Mouse (Mus musculus) liver, embryonic 16.5 days (tissue): ENCODE measurements around the gene Tbc1d1. TPM values are rescaled to one million over a fixed set of nuclear protein-coding genes. Genes with fewer than 3 reads are reported as not detected.

Source experiments
- ATAC-seq: fragments of 200-750 bp; cut with Nextera tagmentation; 2 replicates; pipeline ENCODE4 v1.8.0; 2017; ENCODE audit warnings: low read depth, mild to moderate bottlenecking, moderate number of reproducible peaks, moderate library complexity
- H3K27ac ChIP-seq: fragments of 300-500 bp; sonication (generic); 2 replicates; pipeline ENCODE4 v1.5.1; 2014; ENCODE audit warnings: mild to moderate bottlenecking, low read length
- H3K27me3 ChIP-seq: fragments of 300-500 bp; sonication (generic); 2 replicates; pipeline ENCODE4 v1.6.1; 2014; ENCODE audit warnings: low read depth, low read length, mixed read lengths; ENCODE audit not compliant: control insufficient read depth, insufficient read depth
- H3K36me3 ChIP-seq: fragments of 300-500 bp; sonication (generic); 2 replicates; pipeline ENCODE4 v1.6.1; 2014; ENCODE audit warnings: mild to moderate bottlenecking; ENCODE audit not compliant: control insufficient read depth, insufficient read depth
- H3K4me1 ChIP-seq: fragments of 300-500 bp; sonication (generic); 2 replicates; pipeline ENCODE4 v1.6.1; 2014; ENCODE audit warnings: low read depth, low read length, mixed read lengths; ENCODE audit not compliant: control insufficient read depth
- H3K4me2 ChIP-seq: fragments of 300-500 bp; sonication (generic); 2 replicates; pipeline ENCODE4 v1.6.1; 2014; ENCODE audit warnings: low read depth, low read length, mixed read lengths
- H3K4me3 ChIP-seq: fragments of 300-500 bp; sonication (generic); 2 replicates; pipeline ENCODE4 v1.5.1; 2014; ENCODE audit warnings: low read depth, mild to moderate bottlenecking, low read length
- H3K9ac ChIP-seq: fragments of 300-500 bp; sonication (generic); 2 replicates; pipeline ENCODE4 v1.6.1; 2014; ENCODE audit warnings: low read depth, low read length
- H3K9me3 ChIP-seq: fragments of 300-500 bp; sonication (generic); replicated peaks from 2 replicates; pipeline ENCODE4 v1.6.1; 2016; ENCODE audit warnings: low read length; ENCODE audit not compliant: control insufficient read depth
- WGBS: fragments of 180-500 bp; shearing (Covaris S2); extraction: QIAGEN DNeasy Blood & Tissue Kit; methylation state at CpG from one replicate; pipeline ENCODE4 v1.1.7; 2014; ENCODE audit not compliant: insufficient replicate concordance; 5-methylcytosine and 5-hydroxymethylcytosine counted together
- polyA plus RNA-seq: library from polyadenylated mRNA; unstranded; fragments of >200 nt; fragmentation: Nextera tagmentation; extraction: Ambion mirVana; gene quantifications from 2 replicates; pipeline ENCODE4 v1.2.1, GENCODE M21; 2015

Tbc1d1 gene
- polyA plus RNA-seq, 1 experiment from 2014 or later, result 6.3 TPM

DNA sequence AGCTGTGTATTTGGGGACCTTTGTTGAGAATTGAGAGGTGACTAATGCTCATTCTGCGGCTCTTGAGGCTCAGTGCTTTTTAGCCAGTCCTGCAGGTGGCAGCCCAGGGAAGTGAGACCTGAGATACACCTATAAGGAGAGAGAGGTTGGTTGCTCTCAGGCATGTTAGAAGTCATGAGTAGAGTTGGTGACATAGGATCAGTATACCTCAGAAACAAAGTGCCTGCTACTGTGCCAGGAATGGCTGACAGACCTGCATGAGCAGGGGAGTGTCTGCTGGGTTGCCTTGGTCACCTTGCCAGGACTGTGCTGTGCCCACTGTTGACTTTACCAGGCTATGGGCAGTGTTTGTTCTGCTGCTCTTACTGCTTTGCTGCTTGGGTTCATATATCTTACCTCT lies 157.4 kb downstream of the Tbc1d1 start:
- Histone ChIP-seq H3K9ac (no peak overlapping the region), H3K36me3 (no peaks in the 10 kb centered on the region), H3K27me3 (no peaks in the 10 kb centered on the region), H3K4me3 (no peak overlapping the region), H3K4me1 (no peaks in the 10 kb centered on the region; the same call in 1 of the 2 replicates), H3K4me2 (no peak overlapping the region), H3K9me3 (no peaks in the 10 kb centered on the region), H3K27ac (no peak overlapping the region)
- WGBS, result 86% methylated on average over 1 of the region's 1 CpGs
- ATAC-seq, result no peak

DNA sequence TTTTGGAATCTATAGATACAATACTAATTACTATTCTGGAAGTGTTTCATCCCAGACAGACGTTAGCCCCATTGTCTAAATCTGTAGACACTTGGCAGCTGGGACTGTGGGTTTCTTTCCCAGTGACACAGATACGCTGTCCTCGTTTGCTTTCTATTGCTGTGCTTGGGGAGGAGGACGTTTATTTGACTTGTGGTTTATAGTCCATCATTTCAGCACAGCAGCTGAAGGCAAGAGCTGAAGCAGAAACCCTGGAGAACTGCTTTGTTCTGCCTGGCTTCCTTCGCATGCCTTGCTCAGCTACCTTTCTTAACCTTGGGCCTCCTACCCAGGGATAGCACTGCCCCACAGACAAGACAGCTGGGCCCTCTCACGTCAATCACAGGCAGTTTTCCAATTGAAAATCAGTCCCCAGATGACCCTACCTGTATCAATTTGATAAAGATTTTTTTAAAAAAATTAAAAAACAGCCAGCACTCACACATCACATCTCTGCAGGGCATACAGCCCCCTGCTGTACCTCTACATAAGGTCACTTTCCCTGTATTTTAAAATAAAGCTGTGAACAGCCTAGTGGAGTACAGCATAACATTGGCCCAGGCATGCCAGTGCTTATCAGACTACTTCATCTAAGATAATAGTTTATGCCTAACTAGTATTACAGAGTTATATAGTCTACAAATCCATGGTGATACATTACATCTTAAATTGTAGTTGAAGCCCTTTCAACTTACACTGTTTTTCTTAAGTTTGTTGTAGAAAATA lies 158.4 kb downstream of the Tbc1d1 start:
- Histone ChIP-seq H3K4me2 (no peak overlapping the region), H3K9ac (no peak overlapping the region), H3K36me3 (no peaks in the 10 kb centered on the region), H3K4me1 (no peaks in the 10 kb centered on the region; the same call in 1 of the 2 replicates), H3K4me3 (no peak overlapping the region), H3K9me3 (no peaks in the 10 kb centered on the region), H3K27me3 (no peaks in the 10 kb centered on the region), H3K27ac (no peak overlapping the region)
- 50% methylated on average over 6 of the region's 6 CpGs for WGBS
- no peak for ATAC-seq

DNA sequence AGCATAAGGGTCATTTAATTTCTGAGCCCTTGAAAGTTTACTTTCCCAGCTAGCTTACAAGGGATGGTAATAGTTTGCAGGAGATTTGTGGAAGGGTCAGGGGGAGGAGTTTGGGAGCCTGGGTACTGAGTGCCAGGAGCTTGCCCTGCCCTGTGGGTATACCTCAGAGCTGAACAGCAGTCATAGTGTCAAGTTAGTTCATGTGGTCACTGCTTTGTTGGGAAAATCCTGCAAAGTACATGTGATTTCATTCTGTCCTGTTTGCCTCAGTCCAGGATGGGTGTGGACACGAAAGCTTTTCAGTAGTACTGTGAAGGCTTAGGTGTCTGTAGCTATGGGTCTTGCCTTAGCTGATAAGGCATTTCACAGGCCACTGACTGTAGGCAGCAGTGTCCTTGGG lies 159.0 kb downstream of the Tbc1d1 start:
- no peaks in the 10 kb centered on the region for H3K27me3 ChIP-seq
- H3K4me3 ChIP-seq, result no peak overlapping the region
- no peak overlapping the region for H3K4me2 ChIP-seq
- 67% methylated on average over 1 of the region's 1 CpGs for WGBS
- no peak for ATAC-seq
- no peaks in the 10 kb centered on the region; the same call in 1 of the 2 replicates for H3K4me1 ChIP-seq
- no peak overlapping the region for H3K9ac ChIP-seq
- H3K27ac ChIP-seq, result no peak overlapping the region
- H3K36me3 ChIP-seq, result no peaks in the 10 kb centered on the region
- no peaks in the 10 kb centered on the region for H3K9me3 ChIP-seq

DNA sequence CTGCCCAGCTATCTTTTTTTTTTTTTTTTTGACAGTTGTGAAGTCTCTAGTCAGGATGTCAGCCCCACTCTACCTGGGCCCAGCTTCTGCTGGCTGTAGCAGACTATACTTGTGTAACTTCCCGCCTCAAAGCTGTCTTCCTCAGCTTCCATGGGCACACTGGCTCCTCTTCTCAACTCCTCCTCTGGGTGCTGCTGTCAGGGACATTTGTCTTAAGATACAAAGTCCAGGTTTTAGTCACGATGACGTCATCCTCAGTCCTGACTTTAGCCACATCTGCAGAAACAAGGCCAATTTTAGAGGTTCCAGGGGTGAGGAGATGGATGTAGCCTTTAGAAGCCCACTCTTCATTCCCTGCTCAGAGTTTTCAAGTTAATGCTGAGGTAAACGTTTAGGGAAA lies 167.2 kb downstream of the Tbc1d1 start:
- no peaks in the 10 kb centered on the region for H3K27me3 ChIP-seq
- no peak overlapping the region for H3K27ac ChIP-seq
- H3K4me3 ChIP-seq, result no peak overlapping the region
- no peak overlapping the region for H3K9ac ChIP-seq
- ATAC-seq, result no peak
- no peaks in the 10 kb centered on the region for H3K9me3 ChIP-seq
- H3K4me1 ChIP-seq, result peaks cover 7% of the 10 kb centered on the region
- no peaks in the 10 kb centered on the region for H3K36me3 ChIP-seq
- no peak overlapping the region for H3K4me2 ChIP-seq
- 60% methylated on average over 4 of the region's 4 CpGs for WGBS

DNA sequence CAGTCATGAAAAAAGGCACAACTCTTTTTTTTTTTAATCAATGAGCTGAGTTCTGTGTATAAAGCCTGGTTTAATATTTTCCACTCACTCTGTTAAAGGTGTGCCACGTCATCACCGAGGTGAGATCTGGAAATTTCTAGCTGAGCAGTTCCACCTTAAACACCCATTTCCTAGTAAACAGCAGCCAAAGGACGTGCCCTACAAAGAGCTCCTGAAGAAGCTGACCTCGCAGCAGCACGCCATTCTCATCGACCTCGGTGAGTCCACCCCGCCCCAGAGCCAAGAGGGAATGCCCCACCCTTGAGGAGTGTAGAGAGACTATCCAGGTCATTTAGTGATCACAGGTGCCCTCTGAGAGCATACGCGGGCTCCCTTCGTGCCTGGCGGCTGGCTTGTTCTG lies 168.2 kb downstream of the Tbc1d1 start:
- Histone ChIP-seq H3K4me2 (no peak overlapping the region), H3K4me1 (peaks cover 7% of the 10 kb centered on the region), H3K27ac (no peak overlapping the region), H3K9ac (no peak overlapping the region), H3K36me3 (no peaks in the 10 kb centered on the region; the same call in 1 of the 2 replicates), H3K9me3 (no peaks in the 10 kb centered on the region), H3K27me3 (no peaks in the 10 kb centered on the region), H3K4me3 (no peak overlapping the region)
- 77% methylated on average over 12 of the region's 12 CpGs for WGBS
- ATAC-seq, result no peak

DNA sequence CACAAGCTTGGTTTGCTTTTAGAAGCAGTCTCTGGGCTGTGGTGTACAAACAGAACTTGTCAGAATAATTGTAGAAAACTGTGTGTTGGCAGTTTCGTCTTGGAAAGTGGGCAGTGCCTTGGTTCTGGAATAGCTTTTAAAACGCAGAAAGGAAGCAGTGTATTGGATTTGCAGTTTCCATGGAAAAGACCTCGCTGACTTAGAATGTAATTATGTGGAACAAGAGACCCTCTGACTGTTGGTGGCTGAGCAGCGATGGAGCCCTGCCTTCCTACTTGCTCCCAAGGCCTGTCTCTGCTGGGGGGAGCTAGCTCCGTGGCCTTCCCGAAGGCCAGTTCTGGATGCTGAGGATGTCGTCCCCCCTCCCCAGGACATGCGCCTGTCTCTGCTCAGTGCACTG lies 168.8 kb downstream of the Tbc1d1 start:
- no peak for ATAC-seq
- 78% methylated on average over 8 of the region's 8 CpGs for WGBS

DNA sequence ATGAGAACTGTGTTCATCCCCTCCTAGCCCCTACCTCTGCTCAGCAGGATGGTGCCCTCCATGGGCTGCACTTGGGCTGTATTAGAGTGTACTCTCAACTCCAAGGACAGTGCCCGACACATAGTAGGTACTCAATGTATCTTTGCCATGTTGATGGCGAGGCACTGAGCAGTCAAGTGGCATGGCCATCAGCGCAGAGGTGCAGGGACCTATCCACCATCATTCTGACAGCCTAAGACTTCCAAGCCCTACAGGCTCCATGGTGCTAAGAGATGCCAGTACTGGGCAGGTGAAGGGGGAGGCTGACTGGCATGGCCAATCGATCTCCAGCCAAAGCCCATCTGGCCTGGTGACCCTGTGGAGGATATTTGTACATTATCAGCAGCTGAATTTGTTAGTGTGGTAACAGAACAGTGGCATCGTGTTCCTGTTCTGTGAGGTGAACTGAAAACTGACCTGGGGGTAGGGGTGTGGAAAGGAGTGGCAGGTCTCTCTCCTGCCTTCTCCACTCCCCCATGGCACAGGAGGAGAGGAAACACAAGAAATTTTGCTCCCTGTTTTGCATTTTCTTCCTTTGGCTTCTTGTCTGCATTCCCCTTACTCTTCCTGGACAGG lies 169.7 kb downstream of the Tbc1d1 start:
- no peak overlapping the region for H3K4me2 ChIP-seq
- no peaks in the 10 kb centered on the region for H3K27me3 ChIP-seq
- 68% methylated on average over 5 of the region's 5 CpGs for WGBS
- peak overlapping the region; percentile 70 for H3K27ac ChIP-seq
- ATAC-seq, result peak; percentile 4; the same call in 1 of the 2 replicates
- H3K36me3 ChIP-seq, result no peaks in the 10 kb centered on the region; the same call in 1 of the 2 replicates
- peaks cover 7% of the 10 kb centered on the region for H3K4me1 ChIP-seq
- H3K4me3 ChIP-seq, result no peak overlapping the region
- H3K9me3 ChIP-seq, result no peaks in the 10 kb centered on the region
- no peak overlapping the region for H3K9ac ChIP-seq

More for the DNA sequence above, 168.8 kb downstream of the Tbc1d1 start:
- H3K9ac ChIP-seq, result no peak overlapping the region
- H3K4me1 ChIP-seq, result peaks cover 7% of the 10 kb centered on the region
- no peak overlapping the region for H3K4me3 ChIP-seq
- no peaks in the 10 kb centered on the region; the same call in 1 of the 2 replicates for H3K36me3 ChIP-seq
- no peak overlapping the region for H3K27ac ChIP-seq
- no peaks in the 10 kb centered on the region for H3K9me3 ChIP-seq
- no peak overlapping the region for H3K4me2 ChIP-seq
- H3K27me3 ChIP-seq, result no peaks in the 10 kb centered on the region

DNA sequence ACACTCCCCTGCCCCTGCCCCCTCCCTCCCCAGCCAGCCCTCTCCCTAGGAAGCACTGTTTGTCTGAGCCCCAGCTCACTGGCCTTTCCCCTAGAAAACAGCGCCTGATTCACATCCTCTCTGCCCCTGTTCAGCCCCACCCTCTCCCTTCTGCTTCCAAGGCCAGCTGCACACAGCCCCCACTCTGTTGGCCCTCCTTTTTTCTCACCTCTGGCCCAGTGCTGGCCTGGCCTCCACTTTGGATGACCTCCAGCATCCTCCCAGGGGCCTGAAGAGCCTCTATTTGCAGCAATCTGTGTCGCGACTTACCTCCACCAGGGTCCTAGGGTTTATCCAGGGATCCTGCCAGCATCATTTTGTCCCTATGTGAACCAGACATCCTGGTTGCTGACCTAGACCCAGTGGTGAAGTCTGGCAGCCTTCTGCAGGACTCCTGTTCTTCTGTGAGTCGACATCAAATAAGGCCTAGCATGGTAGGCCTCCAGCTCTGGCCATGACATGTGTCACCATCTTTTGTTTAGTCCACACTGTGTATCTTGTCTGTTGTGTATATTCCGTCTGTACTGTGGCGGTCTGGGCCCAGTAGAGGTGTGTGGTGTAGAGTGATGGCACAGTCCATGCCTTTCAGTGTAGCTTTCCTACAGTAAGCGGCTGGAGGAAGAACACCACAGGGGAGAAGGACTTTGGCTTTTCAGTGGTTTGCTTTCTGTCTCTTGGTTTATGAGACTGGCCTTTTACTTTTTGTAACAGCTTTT lies 170.5 kb downstream of the Tbc1d1 start:
- Histone ChIP-seq H3K4me2 (no peak overlapping the region), H3K4me3 (no peak overlapping the region), H3K27me3 (no peaks in the 10 kb centered on the region), H3K9ac (no peak overlapping the region), H3K27ac (peak overlapping the region; percentile 77), H3K9me3 (no peaks in the 10 kb centered on the region), H3K4me1 (peaks cover 7% of the 10 kb centered on the region), H3K36me3 (no peaks in the 10 kb centered on the region; the same call in 1 of the 2 replicates)
- ATAC-seq, result peak; percentile 94
- WGBS, result 65% methylated on average over 7 of the region's 7 CpGs
